Mouse (Mus musculus) olfactory bulb, adult 2 months (tissue): ENCODE data around the gene Mkrn1. TPM values are rescaled to one million over a fixed set of nuclear protein-coding genes. Genes with fewer than 3 reads are reported as not detected.
A peak's percentile ranks its signal among the peaks of the same experiment; 100 is the strongest.

ENCODE experiments used
- H3K27ac ChIP-seq: fragments of 200-500 bp; 2 replicates; pipeline ENCODE4 v1.5.1; 2012; ENCODE audit warnings: low read depth, low read length; ENCODE audit not compliant: insufficient read depth
- H3K4me1 ChIP-seq: fragments of 200-500 bp; 2 replicates; pipeline ENCODE4 v1.6.1; 2012; ENCODE audit warnings: low read length; ENCODE audit not compliant: control insufficient read depth, insufficient read depth
- H3K4me3 ChIP-seq: fragments of 200-500 bp; 2 replicates; pipeline ENCODE4 v1.5.1; 2012; ENCODE audit warnings: mild to moderate bottlenecking, low read depth, low read length, moderate library complexity; ENCODE audit not compliant: insufficient read depth
- CTCF ChIP-seq: fragments of 200-500 bp; IDR thresholded peaks from 2 replicates; pipeline ENCODE4 v1.5.1; 2012; ENCODE audit warnings: low read depth, mild to moderate bottlenecking, low read length, moderate library complexity; ENCODE audit not compliant: insufficient read depth
- POLR2A ChIP-seq: fragments of 200-500 bp; IDR thresholded peaks from 2 replicates; pipeline ENCODE4 v1.6.1; 2012; ENCODE audit warnings: mild to moderate bottlenecking, low read depth, low read length, moderate library complexity; ENCODE audit not compliant: insufficient read depth
- WGBS: fragments of 180-500 bp; shearing (Covaris S2); methylation state at CpG from one replicate; pipeline ENCODE4 v1.1.7; 2018; 5-methylcytosine and 5-hydroxymethylcytosine counted together
- polyA plus RNA-seq: library from polyadenylated mRNA; stranded (reverse); fragments of >200 nt; gene quantifications from 2 replicates; pipeline ENCODE4 v1.2.4, GENCODE M21; 2012; ENCODE audit warnings: low replicate concordance; ENCODE audit not compliant: missing spikeins, insufficient read depth, insufficient read length

Gene Mkrn1
- polyA plus RNA-seq = not detected in 2 replicates

GRCm38 (mm10) chr6:39419851-39420721 is at the start of gene Mkrn1:
Gene Mkrn1 (minus strand): TSS chr6:39420462.
- H3K4me1 ChIP-seq = peaks cover 4% of the 10 kb centered on the region; the same call in 1 of the 2 replicates
- no peak for TF ChIP-seq CTCF
- TF ChIP-seq POLR2A = peak; percentile 37
- peak within 1 kb of the TSS; percentile 92 for H3K4me3 ChIP-seq
- WGBS = under 1% methylated on average over 82 of the region's 82 CpGs
- H3K27ac ChIP-seq = peak within 1 kb of the TSS; percentile 80

- TF ChIP-seq POLR2A (no peak), CTCF (no peak)
- no peak overlapping the region for H3K4me3 ChIP-seq
- H3K4me1 ChIP-seq = peaks cover 19% of the 10 kb centered on the region
- 84% methylated on average over 5 of the region's 5 CpGs for WGBS
- H3K27ac ChIP-seq = no peak overlapping the region
These were observed 49.2 kb upstream of the Mkrn1 start for GRCm38 (mm10) chr6:39469427-39469826.

GRCm38 (mm10) chr6:39462621-39463538 is 42.6 kb upstream of the Mkrn1 start:
- H3K4me3 ChIP-seq = no peak overlapping the region
- H3K27ac ChIP-seq = no peak overlapping the region
- peaks cover 4% of the 10 kb centered on the region for H3K4me1 ChIP-seq
- TF ChIP-seq CTCF (peak; percentile 38; the same call in 1 of the 2 replicates), POLR2A (no peak)
- 45% methylated on average over 16 of the region's 16 CpGs for WGBS

GRCm38 (mm10) chr6:39460040-39460439 is 39.8 kb upstream of the Mkrn1 start:
- Histone ChIP-seq H3K4me3 (no peak overlapping the region), H3K27ac (no peak overlapping the region), H3K4me1 (peaks cover 4% of the 10 kb centered on the region)
- 93% methylated on average over 11 of the region's 11 CpGs for WGBS
- TF ChIP-seq POLR2A (no peak), CTCF (no peak)

GRCm38 (mm10) chr6:39455339-39456160 is 35.3 kb upstream of the Mkrn1 start:
- WGBS = 79% methylated on average over 8 of the region's 8 CpGs
- H3K4me3 ChIP-seq = no peak overlapping the region
- no peaks in the 10 kb centered on the region for H3K4me1 ChIP-seq
- no peak overlapping the region for H3K27ac ChIP-seq
- TF ChIP-seq POLR2A (no peak), CTCF (no peak)

- Histone ChIP-seq H3K4me1 (no peaks in the 10 kb centered on the region), H3K27ac (no peak overlapping the region), H3K4me3 (no peak overlapping the region)
- 68% methylated on average over 2 of the region's 2 CpGs for WGBS
- TF ChIP-seq POLR2A (no peak), CTCF (no peak)
These were observed 34.4 kb upstream of the Mkrn1 start for GRCm38 (mm10) chr6:39454616-39455015.

- WGBS = 97% methylated on average over 4 of the region's 4 CpGs
- no peaks in the 10 kb centered on the region for H3K4me1 ChIP-seq
- TF ChIP-seq POLR2A (no peak), CTCF (no peak)
- H3K27ac ChIP-seq = no peak overlapping the region
- H3K4me3 ChIP-seq = no peak overlapping the region
These were observed 33.3 kb upstream of the Mkrn1 start for GRCm38 (mm10) chr6:39453564-39453963.

- Histone ChIP-seq H3K4me1 (peaks cover 6% of the 10 kb centered on the region; the same call in 1 of the 2 replicates), H3K4me3 (no peak overlapping the region), H3K27ac (no peak overlapping the region)
- 66% methylated on average over 3 of the region's 3 CpGs for WGBS
- TF ChIP-seq POLR2A (no peak), CTCF (no peak)
These were observed 30.8 kb upstream of the Mkrn1 start for GRCm38 (mm10) chr6:39451033-39451432.
